Mouse (Mus musculus): ENCODE measurements around the gene Uspl1.

- TF ChIP-seq POLR2A (IDR thresholded peaks at IDR 0.05; ENCODE audit: low read depth, low read length) (no peak), CTCF (IDR thresholded peaks at IDR 0.05; ENCODE audit: extremely low read depth, insufficient read depth, insufficient read length, insufficient replicate concordance) (no peak)
Measured at GRCm38 (mm10) chr5:149208776-149209175, 24.6 kb downstream of the Uspl1 start.
